Mouse (Mus musculus): ENCODE measurements at regions not wholly inside any gene's neighbourhood (a gene's known extent, or its start where the extent isn't known, plus 50 kb on each side); places are given as distances from the start of the nearest gene placed in this dataset.

- no peak for DNase-seq (ENCODE audit: low read depth, low spot score)
These were observed 217.7 kb downstream of the Lrfn2 start for GRCm38 (mm10) chr17:49149896-49150295.

GRCm38 (mm10) chr17:49150971-49151422 lies 218.8 kb downstream of the Lrfn2 start:
- DNase-seq (ENCODE audit: low read depth, low spot score), result peak; percentile 76

GRCm38 (mm10) chr17:49153994-49154393 lies 221.8 kb downstream of the Lrfn2 start:
- no peak for DNase-seq (ENCODE audit: low read depth, low spot score)

- no peak for DNase-seq (ENCODE audit: low read depth, low spot score)
These were observed 222.9 kb downstream of the Lrfn2 start for GRCm38 (mm10) chr17:49155001-49155515.

- no peak for DNase-seq (ENCODE audit: low read depth, low spot score)
These were observed 225.4 kb downstream of the Lrfn2 start for GRCm38 (mm10) chr17:49157586-49157985.

- DNase-seq (ENCODE audit: low read depth, low spot score), result no peak
These were observed 239.3 kb downstream of the Lrfn2 start for GRCm38 (mm10) chr17:49171252-49172047.

- DNase-seq (ENCODE audit: low read depth, low spot score), result no peak
These were observed 240.0 kb downstream of the Lrfn2 start for GRCm38 (mm10) chr17:49172052-49172799.

GRCm38 (mm10) chr17:49172800-49173150 lies 240.6 kb downstream of the Lrfn2 start:
- DNase-seq (ENCODE audit: low read depth, low spot score), result no peak

GRCm38 (mm10) chr17:49177966-49178731 lies 246.0 kb downstream of the Lrfn2 start:
- DNase-seq (ENCODE audit: low read depth, low spot score), result no peak

GRCm38 (mm10) chr17:49182485-49182884 lies 245.7 kb upstream of the Mocs1 start:
- DNase-seq (ENCODE audit: low read depth, low spot score), result no peak

GRCm38 (mm10) chr17:49183917-49184316 lies 244.2 kb upstream of the Mocs1 start:
- DNase-seq (ENCODE audit: low read depth, low spot score), result peak; percentile 84

GRCm38 (mm10) chr17:49185052-49185612 lies 243.0 kb upstream of the Mocs1 start:
- DNase-seq (ENCODE audit: low read depth, low spot score), result no peak

GRCm38 (mm10) chr17:49189765-49190164 lies 238.4 kb upstream of the Mocs1 start:
- no peak for DNase-seq (ENCODE audit: low read depth, low spot score)

GRCm38 (mm10) chr17:49190337-49190736 lies 237.8 kb upstream of the Mocs1 start:
- DNase-seq (ENCODE audit: low read depth, low spot score), result no peak

- DNase-seq (ENCODE audit: low read depth, low spot score), result no peak
These were observed 232.0 kb upstream of the Mocs1 start for GRCm38 (mm10) chr17:49196046-49196684.

- DNase-seq (ENCODE audit: low read depth, low spot score), result no peak
These were observed 226.7 kb upstream of the Mocs1 start for GRCm38 (mm10) chr17:49201495-49201894.

- no peak for DNase-seq (ENCODE audit: low read depth, low spot score)
These were observed 223.1 kb upstream of the Mocs1 start for GRCm38 (mm10) chr17:49205095-49205494.

GRCm38 (mm10) chr17:49205564-49205963 lies 222.6 kb upstream of the Mocs1 start:
- DNase-seq (ENCODE audit: low read depth, low spot score), result no peak

- DNase-seq (ENCODE audit: low read depth, low spot score), result no peak
These were observed 221.5 kb upstream of the Mocs1 start for GRCm38 (mm10) chr17:49206708-49207107.

GRCm38 (mm10) chr17:49208315-49208820 lies 219.8 kb upstream of the Mocs1 start:
- no peak for DNase-seq (ENCODE audit: low read depth, low spot score)

GRCm38 (mm10) chr17:49212918-49213317 lies 215.2 kb upstream of the Mocs1 start:
- DNase-seq (ENCODE audit: low read depth, low spot score), result no peak
